Mouse (Mus musculus): ENCODE measurements around the gene Sap30bp. TPM values are rescaled to one million over a fixed set of nuclear protein-coding genes. Genes with fewer than 3 reads are reported as not detected.
A peak's percentile ranks its signal among the peaks of the same experiment; 100 is the strongest.

Sap30bp gene
- 10 to 100 TPM; 35.6 to 55.2 (median 39.2) TPM for polyA plus RNA-seq (2017; shearing (Covaris generic))

GRCm38 (mm10) chr11:115933108-115933746, at the start of gene Sap30bp, which contains the start of gene Recql5:
Gene Sap30bp, plus strand, starts transcription at chr11:115933282.
Gene Recql5, minus strand, starts transcription at chr11:115933477.
- ATAC-seq = peak; percentile 100

GRCm38 (mm10) chr11:115884361-115884760, 48.7 kb upstream of the Sap30bp start:
- ATAC-seq = no peak

GRCm38 (mm10) chr11:115885281-115885680, 47.8 kb upstream of the Sap30bp start:
- no peak for ATAC-seq

- ATAC-seq = no peak
These were observed 46.6 kb upstream of the Sap30bp start for GRCm38 (mm10) chr11:115886446-115886845.

- ATAC-seq = no peak
These were observed 45.1 kb upstream of the Sap30bp start for GRCm38 (mm10) chr11:115888020-115888419.

- no peak for ATAC-seq
These were observed 43.9 kb upstream of the Sap30bp start for GRCm38 (mm10) chr11:115889159-115889558.

GRCm38 (mm10) chr11:115892213-115892612, 40.9 kb upstream of the Sap30bp start:
- no peak for ATAC-seq

- no peak for ATAC-seq
These were observed 40.0 kb upstream of the Sap30bp start for GRCm38 (mm10) chr11:115893071-115893470.

GRCm38 (mm10) chr11:115894755-115895520, 38.1 kb upstream of the Sap30bp start:
- ATAC-seq = no peak

- no peak for ATAC-seq
These were observed 34.6 kb upstream of the Sap30bp start for GRCm38 (mm10) chr11:115898446-115898845.

- no peak for ATAC-seq
These were observed 34.2 kb upstream of the Sap30bp start for GRCm38 (mm10) chr11:115898886-115899285.

- no peak for ATAC-seq
These were observed 33.4 kb upstream of the Sap30bp start, which contains the start of gene Smim5 for GRCm38 (mm10) chr11:115899486-115900266. Gene Smim5, plus strand, starts transcription at chr11:115899966.

GRCm38 (mm10) chr11:115900561-115901337, 32.3 kb upstream of the Sap30bp start:
- ATAC-seq = no peak

GRCm38 (mm10) chr11:115901338-115902161, 31.5 kb upstream of the Sap30bp start:
- no peak for ATAC-seq

GRCm38 (mm10) chr11:115902177-115902576, 30.9 kb upstream of the Sap30bp start:
- no peak for ATAC-seq

- ATAC-seq = no peak
These were observed 30.3 kb upstream of the Sap30bp start for GRCm38 (mm10) chr11:115902831-115903230.

- ATAC-seq = no peak
These were observed 29.5 kb upstream of the Sap30bp start for GRCm38 (mm10) chr11:115903384-115904230.

GRCm38 (mm10) chr11:115904231-115904955, 28.7 kb upstream of the Sap30bp start:
- ATAC-seq = no peak

- ATAC-seq = no peak
These were observed 27.9 kb upstream of the Sap30bp start for GRCm38 (mm10) chr11:115904956-115905790.
